Mouse (Mus musculus) heart, embryonic 14.5 days (tissue): ENCODE data around the gene Lmln. TPM values are rescaled to one million over a fixed set of nuclear protein-coding genes. Genes with fewer than 3 reads are reported as not detected.
A peak's percentile ranks its signal among the peaks of the same experiment; 100 is the strongest.
"Not testable (repeated sequence)": the region's sequence is repeated elsewhere in the genome, so short reads cannot be mapped to it uniquely, and the experiment has no call there.

Experiments used
- ATAC-seq: fragments of 200-750 bp; cut with Nextera tagmentation; 2 replicates; pipeline ENCODE4 v1.8.0; 2017; ENCODE audit warnings: low read depth, moderate TSS enrichment; ENCODE audit not compliant: insufficient number of reproducible peaks, insufficient read depth, low FRiP score
- H3K27ac ChIP-seq, 2 experiments: fragments of 200-500 bp in 1 of 2; fragments of 300-500 bp in 1 of 2; sonication (generic) in 1 of 2; replicated peaks in 1 of 2; 2 replicates each; pipeline ENCODE4 v1.5.1; 2012 to 2014; ENCODE audit warnings: low read depth in 2 of 2, low read length in 2 of 2, control low read depth in 1 of 2, mild to moderate bottlenecking in 1 of 2, mixed read lengths in 1 of 2; ENCODE audit not compliant: control insufficient read depth in 1 of 2, insufficient read depth in 1 of 2
- H3K27me3 ChIP-seq: fragments of 300-500 bp; sonication (generic); 2 replicates; pipeline ENCODE4 v1.6.1; 2014; ENCODE audit warnings: mild to moderate bottlenecking, low read length, control low read depth; ENCODE audit not compliant: control insufficient read depth, insufficient read depth
- H3K36me3 ChIP-seq: fragments of 300-500 bp; sonication (generic); 2 replicates; pipeline ENCODE4 v1.6.1; 2014; ENCODE audit warnings: mild to moderate bottlenecking, control low read depth, low read length, mixed read lengths; ENCODE audit not compliant: control insufficient read depth, insufficient read depth
- H3K4me1 ChIP-seq, 2 experiments: fragments of 200-500 bp in 1 of 2; fragments of 300-500 bp in 1 of 2; sonication (generic) in 1 of 2; 2 replicates each; pipeline ENCODE4 v1.6.1; 2012 to 2014; ENCODE audit warnings: low read length in 2 of 2, control low read depth in 1 of 2, mixed read lengths in 1 of 2; ENCODE audit not compliant: control insufficient read depth in 2 of 2, insufficient read depth in 2 of 2
- H3K4me2 ChIP-seq: fragments of 300-500 bp; sonication (generic); 2 replicates; pipeline ENCODE4 v1.6.1; 2014; ENCODE audit warnings: mild to moderate bottlenecking, low read length
- H3K4me3 ChIP-seq, 2 experiments: fragments of 200-500 bp in 1 of 2; fragments of 300-500 bp in 1 of 2; sonication (generic) in 1 of 2; 2 replicates each; pipeline ENCODE4 v1.5.1; 2012 to 2014; ENCODE audit warnings: low read length in 2 of 2, mild to moderate bottlenecking in 2 of 2, control low read depth in 1 of 2, low read depth in 1 of 2, moderate library complexity in 1 of 2; ENCODE audit not compliant: control insufficient read depth in 1 of 2, insufficient read depth in 1 of 2
- H3K9ac ChIP-seq: fragments of 300-500 bp; sonication (generic); 2 replicates; pipeline ENCODE4 v1.6.1; 2014; ENCODE audit warnings: mild to moderate bottlenecking, low read length
- H3K9me3 ChIP-seq: fragments of 300-500 bp; sonication (generic); 2 replicates; pipeline ENCODE4 v1.6.1; 2016; ENCODE audit warnings: low read length, control low read depth; ENCODE audit not compliant: control insufficient read depth
- WGBS: fragments of 180-500 bp; shearing (Covaris S2); extraction: QIAGEN DNeasy Blood & Tissue Kit; methylation state at CpG from one replicate; pipeline ENCODE4 v1.1.7; 2014; 5-methylcytosine and 5-hydroxymethylcytosine counted together
- polyA plus RNA-seq: library from polyadenylated mRNA; unstranded; fragments of >200 nt; fragmentation: Nextera tagmentation; extraction: Ambion mirVana; gene quantifications from 2 replicates; pipeline ENCODE4 v1.2.1, GENCODE M21; 2014

The Lmln gene
- polyA plus RNA-seq, 1 experiment from 2014 or later: 4.7 TPM

GRCm38 (mm10) chr16:33154992-33155391, 92.7 kb downstream of the Lmln start:
- H3K9ac ChIP-seq: no peak overlapping the region
- H3K27me3 ChIP-seq: no peaks in the 10 kb centered on the region
- no peaks in the 10 kb centered on the region for H3K4me1 ChIP-seq
- no peak for ATAC-seq
- no peaks in the 10 kb centered on the region for H3K36me3 ChIP-seq
- no peak overlapping the region for H3K4me2 ChIP-seq
- H3K27ac ChIP-seq: no peak overlapping the region
- no peak overlapping the region for H3K4me3 ChIP-seq
- WGBS: 42% methylated on average over 4 of the region's 4 CpGs
- H3K9me3 ChIP-seq: no peaks in the 10 kb centered on the region

GRCm38 (mm10) chr16:33158006-33158405, 95.7 kb downstream of the Lmln start:
- H3K9me3 ChIP-seq: no peaks in the 10 kb centered on the region
- no peak overlapping the region for H3K4me3 ChIP-seq
- no peak overlapping the region for H3K9ac ChIP-seq
- H3K4me2 ChIP-seq: no peak overlapping the region
- ATAC-seq: no peak
- no peaks in the 10 kb centered on the region for H3K36me3 ChIP-seq
- H3K4me1 ChIP-seq: peaks cover 0 to under 1% of the 10 kb centered on the region in 2 experiments; a peak in 1 of 4 replicates
- H3K27me3 ChIP-seq: no peaks in the 10 kb centered on the region
- WGBS: 86% methylated on average over 11 of the region's 11 CpGs
- no peak overlapping the region for H3K27ac ChIP-seq

GRCm38 (mm10) chr16:33158590-33159071, 96.3 kb downstream of the Lmln start:
- no peak overlapping the region for H3K27ac ChIP-seq
- H3K36me3 ChIP-seq: no peaks in the 10 kb centered on the region
- no peak overlapping the region for H3K4me3 ChIP-seq
- ATAC-seq: no peak
- WGBS: 87% methylated on average over 14 of the region's 14 CpGs
- H3K4me2 ChIP-seq: no peak overlapping the region
- no peak overlapping the region for H3K9ac ChIP-seq
- H3K9me3 ChIP-seq: no peaks in the 10 kb centered on the region
- peaks cover 2 to 7% of the 10 kb centered on the region in 2 experiments; a peak in 1 of 4 replicates for H3K4me1 ChIP-seq
- H3K27me3 ChIP-seq: no peaks in the 10 kb centered on the region

- no peaks in the 10 kb centered on the region for H3K36me3 ChIP-seq
- H3K27ac ChIP-seq: no peak overlapping the region
- H3K9me3 ChIP-seq: no peaks in the 10 kb centered on the region
- ATAC-seq: no peak
- no peaks in the 10 kb centered on the region for H3K27me3 ChIP-seq
- no peak overlapping the region for H3K4me3 ChIP-seq
- H3K9ac ChIP-seq: no peak overlapping the region
- no peak overlapping the region for H3K4me2 ChIP-seq
- 87% methylated on average over 2 of the region's 2 CpGs for WGBS
- peaks cover 2 to 8% of the 10 kb centered on the region in 2 experiments; a peak in 1 of 4 replicates for H3K4me1 ChIP-seq
These were observed 97.0 kb downstream of the Lmln start for GRCm38 (mm10) chr16:33159363-33159762.

- 53% methylated on average over 13 of the region's 13 CpGs for WGBS
- H3K4me2 ChIP-seq: peak overlapping the region; percentile 36; the same call in 1 of the 2 replicates
- H3K9me3 ChIP-seq: no peaks in the 10 kb centered on the region
- 0 out of 2 replicates have a peak overlapping the region, but pooled peaks have one; percentile 27 for H3K9ac ChIP-seq
- H3K27me3 ChIP-seq: no peaks in the 10 kb centered on the region
- no peak overlapping the region for H3K4me3 ChIP-seq
- no peaks in the 10 kb centered on the region for H3K36me3 ChIP-seq
- ATAC-seq: no peak
- peaks cover 2 to 8% of the 10 kb centered on the region in 2 experiments; a peak in 1 of 4 replicates for H3K4me1 ChIP-seq
- peak overlapping the region; percentile 45 to 77 for H3K27ac ChIP-seq
These were observed 101.2 kb downstream of the Lmln start for GRCm38 (mm10) chr16:33163330-33164090.

GRCm38 (mm10) chr16:33166284-33166683, 104.0 kb downstream of the Lmln start:
- H3K9ac ChIP-seq, H3K27ac ChIP-seq, H3K9me3 ChIP-seq, H3K4me3 ChIP-seq, H3K27me3 ChIP-seq, H3K4me2 ChIP-seq, ATAC-seq, H3K36me3 ChIP-seq: not testable (repeated sequence)
- WGBS: 62% methylated on average over 6 of the region's 6 CpGs
- peaks cover 2 to 11% of the 10 kb centered on the region in 2 experiments; a peak in 1 of 4 replicates for H3K4me1 ChIP-seq

GRCm38 (mm10) chr16:33167537-33167936, 105.2 kb downstream of the Lmln start:
- no peak overlapping the region for H3K4me2 ChIP-seq
- H3K4me3 ChIP-seq: no peak overlapping the region
- no peaks in the 10 kb centered on the region for H3K9me3 ChIP-seq
- H3K36me3 ChIP-seq: no peaks in the 10 kb centered on the region
- WGBS: 34% methylated on average over 5 of the region's 5 CpGs
- H3K27ac ChIP-seq: no peak overlapping the region
- no peak overlapping the region for H3K9ac ChIP-seq
- H3K27me3 ChIP-seq: no peaks in the 10 kb centered on the region
- no peak for ATAC-seq
- H3K4me1 ChIP-seq: peaks cover 2 to 11% of the 10 kb centered on the region in 2 experiments; a peak in 1 of 4 replicates
